Mouse (Mus musculus): ENCODE results near the gene Mapk13. TPM values are rescaled to one million over a fixed set of nuclear protein-coding genes. Genes with fewer than 3 reads are reported as not detected.
"Not testable (repeated sequence)": the region's sequence is repeated elsewhere in the genome, so short reads cannot be mapped to it uniquely, and the experiment has no call there.

Mapk13 gene
- polyA plus RNA-seq, 1 experiment, result 49.0 TPM

- H3K27ac ChIP-seq (ENCODE audit: insufficient read depth, low read length), result no peak overlapping the region
- H3K36me3 ChIP-seq (ENCODE audit: control insufficient read depth, insufficient read depth, low read length, poor library complexity, severe bottlenecking), result no peaks in the 10 kb centered on the region
- no peaks in the 10 kb centered on the region for H3K27me3 ChIP-seq (ENCODE audit: control insufficient read depth, insufficient read depth, low read length, poor library complexity, severe bottlenecking)
- no peak for TF ChIP-seq CTCF (IDR thresholded peaks at IDR 0.05; ENCODE audit: low read depth, low read length)
- H3K4me3 ChIP-seq (ENCODE audit: low read depth, low read length), result peak overlapping the region; percentile 94
- H3K9ac ChIP-seq (ENCODE audit: low read depth, poor library complexity, severe bottlenecking), result peak overlapping the region; percentile 73
- no peaks in the 10 kb centered on the region for H3K9me3 ChIP-seq (replicated peaks; ENCODE audit: control insufficient read depth, insufficient read depth, low read length, poor library complexity, severe bottlenecking)
- H3K4me1 ChIP-seq (ENCODE audit: control insufficient read depth, insufficient read depth, low read length), result peaks cover under 1% of the 10 kb centered on the region
These were observed 851 bp downstream of the Mapk13 start for GRCm38 (mm10) chr17:28769875-28770421.

- H3K27ac ChIP-seq (ENCODE audit: insufficient read depth, low read length), result no peak overlapping the region
- H3K27me3 ChIP-seq (ENCODE audit: control insufficient read depth, insufficient read depth, low read length, poor library complexity, severe bottlenecking), result no peaks in the 10 kb centered on the region
- H3K4me1 ChIP-seq (ENCODE audit: control insufficient read depth, insufficient read depth, low read length), result peaks cover 2% of the 10 kb centered on the region
- TF ChIP-seq EP300 (IDR thresholded peaks at IDR 0.05; ENCODE audit: insufficient read depth, low read depth, low read length) (no peak), CTCF (IDR thresholded peaks at IDR 0.05; ENCODE audit: low read depth, low read length) (no peak), POLR2A (IDR thresholded peaks at IDR 0.05; ENCODE audit: insufficient read depth, low read length) (no peak)
- H3K36me3 ChIP-seq (ENCODE audit: control insufficient read depth, insufficient read depth, low read length, poor library complexity, severe bottlenecking), result no peaks in the 10 kb centered on the region
- no peak overlapping the region for H3K4me3 ChIP-seq (ENCODE audit: low read depth, low read length)
- no peaks in the 10 kb centered on the region for H3K9me3 ChIP-seq (replicated peaks; ENCODE audit: control insufficient read depth, insufficient read depth, low read length, poor library complexity, severe bottlenecking)
- H3K9ac ChIP-seq (ENCODE audit: low read depth, poor library complexity, severe bottlenecking), result no peak overlapping the region
These were observed 2.2 kb downstream of the Mapk13 start for GRCm38 (mm10) chr17:28771289-28771688.

GRCm38 (mm10) chr17:28774303-28774702, 5.2 kb downstream of the Mapk13 start:
- not testable (repeated sequence) for H3K27ac ChIP-seq (ENCODE audit: insufficient read depth, low read length); H3K27me3 ChIP-seq (ENCODE audit: control insufficient read depth, insufficient read depth, low read length, poor library complexity, severe bottlenecking); H3K4me3 ChIP-seq (ENCODE audit: low read depth, low read length); H3K9me3 ChIP-seq (replicated peaks; ENCODE audit: control insufficient read depth, insufficient read depth, low read length, poor library complexity, severe bottlenecking); H3K36me3 ChIP-seq (ENCODE audit: control insufficient read depth, insufficient read depth, low read length, poor library complexity, severe bottlenecking); H3K9ac ChIP-seq (ENCODE audit: low read depth, poor library complexity, severe bottlenecking); H3K4me1 ChIP-seq (ENCODE audit: control insufficient read depth, insufficient read depth, low read length)
- peak; percentile 43 for TF ChIP-seq CTCF (IDR thresholded peaks at IDR 0.05; ENCODE audit: low read depth, low read length)

GRCm38 (mm10) chr17:28775161-28775560, 6.1 kb downstream of the Mapk13 start:
- no peaks in the 10 kb centered on the region for H3K9me3 ChIP-seq (replicated peaks; ENCODE audit: control insufficient read depth, insufficient read depth, low read length, poor library complexity, severe bottlenecking)
- no peaks in the 10 kb centered on the region for H3K27me3 ChIP-seq (ENCODE audit: control insufficient read depth, insufficient read depth, low read length, poor library complexity, severe bottlenecking)
- H3K9ac ChIP-seq (ENCODE audit: low read depth, poor library complexity, severe bottlenecking), result no peak overlapping the region
- no peak overlapping the region for H3K27ac ChIP-seq (ENCODE audit: insufficient read depth, low read length)
- no peak overlapping the region for H3K4me3 ChIP-seq (ENCODE audit: low read depth, low read length)
- H3K4me1 ChIP-seq (ENCODE audit: control insufficient read depth, insufficient read depth, low read length), result peaks cover 2% of the 10 kb centered on the region
- H3K36me3 ChIP-seq (ENCODE audit: control insufficient read depth, insufficient read depth, low read length, poor library complexity, severe bottlenecking), result 0 out of 2 replicates have a peak, but pooled peaks cover 5% of the 10 kb centered on the region
- TF ChIP-seq POLR2A (IDR thresholded peaks at IDR 0.05; ENCODE audit: insufficient read depth, low read length) (no peak), EP300 (IDR thresholded peaks at IDR 0.05; ENCODE audit: insufficient read depth, low read depth, low read length) (no peak), CTCF (IDR thresholded peaks at IDR 0.05; ENCODE audit: low read depth, low read length) (no peak)

- TF ChIP-seq POLR2A (IDR thresholded peaks at IDR 0.05; ENCODE audit: insufficient read depth, low read length) (no peak), EP300 (IDR thresholded peaks at IDR 0.05; ENCODE audit: insufficient read depth, low read depth, low read length) (no peak), CTCF (IDR thresholded peaks at IDR 0.05; ENCODE audit: low read depth, low read length) (peak; percentile 62)
- Histone ChIP-seq H3K4me1 (ENCODE audit: control insufficient read depth, insufficient read depth, low read length) (peaks cover 5% of the 10 kb centered on the region), H3K9ac (ENCODE audit: low read depth, poor library complexity, severe bottlenecking) (no peak overlapping the region), H3K27ac (ENCODE audit: insufficient read depth, low read length) (no peak overlapping the region), H3K4me3 (ENCODE audit: low read depth, low read length) (no peak overlapping the region), H3K27me3 (ENCODE audit: control insufficient read depth, insufficient read depth, low read length, poor library complexity, severe bottlenecking) (no peaks in the 10 kb centered on the region), H3K36me3 (ENCODE audit: control insufficient read depth, insufficient read depth, low read length, poor library complexity, severe bottlenecking) (0 out of 2 replicates have a peak, but pooled peaks cover 5% of the 10 kb centered on the region), H3K9me3 (replicated peaks; ENCODE audit: control insufficient read depth, insufficient read depth, low read length, poor library complexity, severe bottlenecking) (no peaks in the 10 kb centered on the region)
These were observed 7.7 kb downstream of the Mapk13 start for GRCm38 (mm10) chr17:28776817-28777216.

- 0 out of 2 replicates have a peak, but pooled peaks cover 5% of the 10 kb centered on the region for H3K36me3 ChIP-seq (ENCODE audit: control insufficient read depth, insufficient read depth, low read length, poor library complexity, severe bottlenecking)
- no peak overlapping the region for H3K9ac ChIP-seq (ENCODE audit: low read depth, poor library complexity, severe bottlenecking)
- H3K27me3 ChIP-seq (ENCODE audit: control insufficient read depth, insufficient read depth, low read length, poor library complexity, severe bottlenecking), result no peaks in the 10 kb centered on the region
- H3K27ac ChIP-seq (ENCODE audit: insufficient read depth, low read length), result no peak overlapping the region
- TF ChIP-seq CTCF (IDR thresholded peaks at IDR 0.05; ENCODE audit: low read depth, low read length) (no peak), EP300 (IDR thresholded peaks at IDR 0.05; ENCODE audit: insufficient read depth, low read depth, low read length) (no peak), POLR2A (IDR thresholded peaks at IDR 0.05; ENCODE audit: insufficient read depth, low read length) (no peak)
- H3K4me1 ChIP-seq (ENCODE audit: control insufficient read depth, insufficient read depth, low read length), result peaks cover 9% of the 10 kb centered on the region
- no peak overlapping the region for H3K4me3 ChIP-seq (ENCODE audit: low read depth, low read length)
- H3K9me3 ChIP-seq (replicated peaks; ENCODE audit: control insufficient read depth, insufficient read depth, low read length, poor library complexity, severe bottlenecking), result no peaks in the 10 kb centered on the region
These were observed 8.3 kb downstream of the Mapk13 start for GRCm38 (mm10) chr17:28777231-28778005.
